Mouse (Mus musculus): ENCODE results near the gene Meaf6. TPM values are rescaled to one million over a fixed set of nuclear protein-coding genes. Genes with fewer than 3 reads are reported as not detected.

Gene Meaf6
- polyA plus RNA-seq, 1 experiment: 14.6 TPM

DNA sequence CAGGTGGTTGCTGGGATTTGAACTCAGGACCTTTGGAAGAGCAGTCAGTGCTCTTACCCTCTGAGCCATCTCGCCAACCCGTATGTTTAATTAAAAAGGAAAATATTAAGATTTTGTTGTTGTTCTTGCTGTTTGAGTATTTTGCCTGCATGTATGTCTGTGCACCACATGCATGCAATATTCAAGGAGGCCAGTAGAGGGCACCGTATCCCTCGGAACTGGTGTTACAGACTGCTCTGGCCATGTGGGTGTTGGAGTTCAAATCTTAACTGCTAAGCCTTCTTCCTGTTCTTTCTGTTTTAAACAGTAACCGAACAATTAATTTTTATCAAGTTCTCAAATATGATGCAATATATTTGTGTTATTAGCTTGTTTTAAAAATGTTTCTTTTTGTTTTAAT, 47.5 kb downstream of the Meaf6 start:
- H3K4me3 ChIP-seq (replicated peaks): no peak overlapping the region
- H3K4me1 ChIP-seq (ENCODE audit: control insufficient read depth): peaks cover 11% of the 10 kb centered on the region
- no peak for TF ChIP-seq GATA1 (IDR thresholded peaks at IDR 0.05; ENCODE audit: low read length)
- TF ChIP-seq TAL1 (IDR thresholded peaks at IDR 0.05; ENCODE audit: low read length): no peak
- H3K36me3 ChIP-seq (ENCODE audit: control insufficient read depth): no peaks in the 10 kb centered on the region
- H3K27me3 ChIP-seq (ENCODE audit: control insufficient read depth): peaks cover 8% of the 10 kb centered on the region
- no peaks in the 10 kb centered on the region for H3K9me3 ChIP-seq (ENCODE audit: control insufficient read depth, low read length)

DNA sequence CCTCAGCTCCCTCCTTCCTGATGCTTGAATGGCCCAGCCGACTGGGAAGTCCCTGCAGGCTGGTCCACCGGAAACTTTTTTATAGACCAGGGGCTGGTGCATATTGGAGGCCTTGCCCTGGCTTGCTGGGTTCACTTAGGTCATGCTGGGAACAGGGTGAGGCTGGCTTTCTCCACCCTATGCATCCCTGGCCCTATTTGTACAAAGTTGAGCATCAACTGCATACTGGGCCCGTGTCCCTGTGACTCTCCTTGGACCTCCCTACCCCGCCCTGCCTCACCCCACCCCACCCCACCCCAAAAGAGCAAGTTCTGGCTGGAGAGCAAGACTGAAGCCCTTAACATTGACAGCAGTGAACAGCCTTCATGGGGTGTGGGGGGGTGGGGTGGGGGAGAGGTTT, 49.3 kb downstream of the Meaf6 start:
- no peak for TF ChIP-seq TAL1 (IDR thresholded peaks at IDR 0.05; ENCODE audit: low read length)
- TF ChIP-seq GATA1 (IDR thresholded peaks at IDR 0.05; ENCODE audit: low read length): no peak
- Histone ChIP-seq H3K36me3 (ENCODE audit: control insufficient read depth) (no peaks in the 10 kb centered on the region), H3K4me3 (replicated peaks) (no peak overlapping the region), H3K9me3 (ENCODE audit: control insufficient read depth, low read length) (no peaks in the 10 kb centered on the region), H3K27me3 (ENCODE audit: control insufficient read depth) (no peaks in the 10 kb centered on the region), H3K4me1 (ENCODE audit: control insufficient read depth) (no peaks in the 10 kb centered on the region)

DNA sequence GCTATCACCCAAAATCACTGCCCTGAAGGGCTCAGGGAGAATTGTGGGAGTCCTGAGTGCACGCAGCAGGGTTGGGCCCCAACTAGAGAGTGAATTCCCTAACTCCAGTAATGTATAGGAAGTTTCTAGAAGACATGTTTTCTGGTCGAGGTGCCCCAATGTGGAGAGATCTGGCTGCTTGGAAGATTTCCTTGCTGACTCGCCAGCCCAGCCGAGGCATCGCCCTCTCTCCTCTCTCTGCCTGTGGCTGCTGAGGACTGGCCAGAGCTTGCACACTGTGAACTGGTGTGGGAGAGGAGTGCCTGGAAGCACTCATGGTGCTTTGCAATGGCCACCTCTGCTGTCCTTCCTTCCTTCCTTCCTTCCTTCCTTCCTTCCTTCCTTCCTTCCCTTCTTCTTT, 49.7 kb downstream of the Meaf6 start:
- Histone ChIP-seq H3K27me3 (ENCODE audit: control insufficient read depth) (no peaks in the 10 kb centered on the region), H3K4me3 (replicated peaks) (no peak overlapping the region), H3K4me1 (ENCODE audit: control insufficient read depth) (no peaks in the 10 kb centered on the region), H3K9me3 (ENCODE audit: control insufficient read depth, low read length) (no peaks in the 10 kb centered on the region), H3K36me3 (ENCODE audit: control insufficient read depth) (no peaks in the 10 kb centered on the region)
- TF ChIP-seq TAL1 (IDR thresholded peaks at IDR 0.05; ENCODE audit: low read length) (no peak), GATA1 (IDR thresholded peaks at IDR 0.05; ENCODE audit: low read length) (no peak)

DNA sequence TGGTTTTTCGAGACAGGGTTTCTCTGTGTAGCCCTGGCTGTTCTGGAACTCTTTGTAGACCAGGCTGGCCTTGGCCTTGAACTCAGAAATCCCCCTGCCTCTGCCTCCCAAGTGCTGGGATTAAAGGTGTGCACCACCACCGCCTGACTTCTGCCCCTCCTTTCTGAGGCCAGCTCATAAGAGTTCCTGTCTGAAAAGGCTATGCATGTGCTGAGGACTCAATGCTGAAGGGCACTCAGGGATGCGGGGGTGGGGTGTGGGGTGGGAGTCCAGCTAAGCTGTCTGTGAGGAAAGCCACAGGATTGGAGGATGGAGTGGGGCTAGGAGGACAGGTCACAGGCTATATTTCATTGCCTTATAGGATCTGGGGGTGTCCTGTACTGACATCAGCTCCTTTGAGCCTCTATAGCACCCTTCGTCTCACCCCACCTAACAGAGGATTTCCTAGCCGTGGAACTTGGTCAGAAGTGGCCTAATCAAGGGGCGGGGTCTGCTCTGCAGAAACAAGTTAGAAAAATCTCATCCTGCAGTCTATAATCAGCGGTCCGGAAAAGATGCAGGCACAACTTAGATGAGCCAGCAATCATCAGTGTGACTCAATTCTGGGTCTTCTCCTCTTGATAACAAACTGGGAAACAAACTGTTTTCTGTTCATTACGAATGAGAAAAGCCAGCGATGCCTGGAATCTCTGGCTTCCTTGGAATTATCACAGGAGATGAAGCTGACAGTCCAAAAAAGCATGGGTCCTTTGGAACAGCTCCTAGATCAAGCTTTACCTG, 50.3 kb downstream of the Meaf6 start:
- TF ChIP-seq GATA1 (IDR thresholded peaks at IDR 0.05; ENCODE audit: low read length) (no peak), TAL1 (IDR thresholded peaks at IDR 0.05; ENCODE audit: low read length) (no peak)
- Histone ChIP-seq H3K4me1 (ENCODE audit: control insufficient read depth) (no peaks in the 10 kb centered on the region), H3K36me3 (ENCODE audit: control insufficient read depth) (no peaks in the 10 kb centered on the region), H3K9me3 (ENCODE audit: control insufficient read depth, low read length) (no peaks in the 10 kb centered on the region), H3K27me3 (ENCODE audit: control insufficient read depth) (no peaks in the 10 kb centered on the region), H3K4me3 (replicated peaks) (no peak overlapping the region)

DNA sequence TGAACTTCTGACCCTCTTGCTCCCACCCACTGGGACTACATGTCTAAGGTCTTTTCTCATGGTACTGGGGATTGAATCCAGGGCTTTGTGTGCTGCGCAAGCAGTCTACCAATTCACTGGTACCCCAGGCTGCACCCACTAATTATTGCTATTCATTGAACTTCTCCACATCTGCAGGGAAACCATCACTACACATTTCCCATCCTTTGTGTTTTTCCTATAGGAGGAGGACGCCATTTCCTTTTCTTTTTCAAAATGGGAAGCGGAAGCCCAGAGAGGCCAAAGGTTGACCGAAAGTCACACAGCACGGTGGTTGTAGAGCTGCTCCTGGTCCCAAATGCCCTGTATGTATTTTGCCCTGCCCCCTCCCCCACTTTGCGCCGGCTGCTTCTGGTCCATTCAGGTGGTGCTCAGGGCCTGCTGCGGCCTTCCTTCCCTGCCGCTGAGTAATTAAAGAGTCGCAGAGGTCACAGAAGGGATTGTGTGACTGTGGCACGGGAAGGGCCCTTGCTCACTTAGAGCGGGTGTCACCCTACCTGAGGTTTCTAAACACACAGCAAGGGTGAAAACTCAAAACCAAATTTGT, 51.5 kb downstream of the Meaf6 start:
- Histone ChIP-seq H3K4me1 (ENCODE audit: control insufficient read depth) (no peaks in the 10 kb centered on the region), H3K9me3 (ENCODE audit: control insufficient read depth, low read length) (no peaks in the 10 kb centered on the region), H3K27me3 (ENCODE audit: control insufficient read depth) (no peaks in the 10 kb centered on the region), H3K36me3 (ENCODE audit: control insufficient read depth) (no peaks in the 10 kb centered on the region), H3K4me3 (replicated peaks) (no peak overlapping the region)
- TF ChIP-seq TAL1 (IDR thresholded peaks at IDR 0.05; ENCODE audit: low read length): no peak
- TF ChIP-seq GATA1 (IDR thresholded peaks at IDR 0.05; ENCODE audit: low read length): no peak

DNA sequence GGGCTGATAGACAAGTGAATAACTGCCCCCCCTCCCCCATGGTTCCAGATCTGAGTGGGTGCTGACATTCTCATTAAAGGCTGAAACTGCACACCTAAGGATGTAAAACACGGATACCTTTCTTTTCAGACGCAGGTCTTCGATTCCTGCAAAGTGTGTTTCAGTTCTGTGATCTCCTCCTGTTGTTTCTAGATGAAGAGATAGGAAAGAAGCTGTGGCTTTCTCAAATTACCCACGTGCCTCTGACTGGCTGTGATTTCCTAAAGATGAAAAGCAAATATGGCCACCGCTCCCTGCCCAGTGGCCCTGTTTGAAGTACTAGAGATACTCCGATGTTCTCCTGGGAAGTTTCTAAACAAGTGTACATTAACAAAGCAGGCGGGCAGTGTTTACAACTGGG, 53.4 kb downstream of the Meaf6 start:
- H3K4me1 ChIP-seq (ENCODE audit: control insufficient read depth): no peaks in the 10 kb centered on the region
- H3K27me3 ChIP-seq (ENCODE audit: control insufficient read depth): no peaks in the 10 kb centered on the region
- H3K9me3 ChIP-seq (ENCODE audit: control insufficient read depth, low read length): no peaks in the 10 kb centered on the region
- TF ChIP-seq GATA1 (IDR thresholded peaks at IDR 0.05; ENCODE audit: low read length): no peak
- TF ChIP-seq TAL1 (IDR thresholded peaks at IDR 0.05; ENCODE audit: low read length): no peak
- H3K36me3 ChIP-seq (ENCODE audit: control insufficient read depth): no peaks in the 10 kb centered on the region
- H3K4me3 ChIP-seq (replicated peaks): no peak overlapping the region

DNA sequence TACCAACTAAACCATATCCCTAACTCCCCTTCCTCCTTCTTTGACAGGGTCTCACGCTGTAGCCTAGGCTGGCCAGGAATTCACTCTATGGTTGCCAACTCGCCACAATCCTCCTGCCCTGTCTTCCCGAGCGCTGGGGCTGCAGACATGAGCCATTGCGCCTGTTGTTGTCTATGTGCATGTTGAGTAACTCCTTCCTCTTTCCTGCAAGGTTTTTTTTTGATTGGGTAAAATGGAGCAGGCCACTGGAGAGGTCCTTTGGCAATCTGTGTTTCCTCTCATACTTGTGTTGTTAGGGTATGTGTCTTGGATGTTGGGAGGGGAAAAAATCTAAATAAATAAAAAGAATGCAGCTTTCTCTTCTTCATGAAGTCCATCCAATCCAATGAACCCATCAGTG, 59.3 kb downstream of the Meaf6 start:
- H3K9me3 ChIP-seq (ENCODE audit: control insufficient read depth, low read length): peaks cover 5% of the 10 kb centered on the region; the same call in 1 of the 2 replicates
- TF ChIP-seq GATA1 (IDR thresholded peaks at IDR 0.05; ENCODE audit: low read length) (no peak), TAL1 (IDR thresholded peaks at IDR 0.05; ENCODE audit: low read length) (no peak)
- no peaks in the 10 kb centered on the region for H3K36me3 ChIP-seq (ENCODE audit: control insufficient read depth)
- no peaks in the 10 kb centered on the region; the same call in 1 of the 2 replicates for H3K27me3 ChIP-seq (ENCODE audit: control insufficient read depth)
- H3K4me1 ChIP-seq (ENCODE audit: control insufficient read depth): no peaks in the 10 kb centered on the region
- no peak overlapping the region for H3K4me3 ChIP-seq (replicated peaks)

DNA sequence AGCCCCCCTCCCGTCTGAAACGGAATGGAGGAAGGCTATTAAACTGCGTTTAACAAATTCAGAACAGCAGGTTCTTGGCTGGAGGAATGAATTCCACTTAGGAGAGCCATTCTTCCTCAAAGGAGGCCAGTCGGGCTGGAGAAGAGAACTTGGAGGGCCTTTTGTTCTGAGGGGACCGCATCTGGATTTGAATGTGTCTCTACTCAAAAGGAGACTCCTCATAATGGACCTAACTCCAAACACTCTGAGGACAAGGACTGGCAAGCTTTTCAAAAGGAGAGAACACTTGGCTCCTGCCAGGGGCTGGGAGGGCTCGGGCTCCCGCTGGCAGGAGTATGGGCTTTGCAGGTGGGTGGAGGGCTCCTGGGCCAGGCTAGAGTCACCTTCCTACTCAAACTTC, 59.7 kb downstream of the Meaf6 start:
- Histone ChIP-seq H3K9me3 (ENCODE audit: control insufficient read depth, low read length) (peaks cover 5% of the 10 kb centered on the region; the same call in 1 of the 2 replicates), H3K4me1 (ENCODE audit: control insufficient read depth) (no peaks in the 10 kb centered on the region), H3K4me3 (replicated peaks) (no peak overlapping the region), H3K36me3 (ENCODE audit: control insufficient read depth) (no peaks in the 10 kb centered on the region), H3K27me3 (ENCODE audit: control insufficient read depth) (no peaks in the 10 kb centered on the region; the same call in 1 of the 2 replicates)
- TF ChIP-seq TAL1 (IDR thresholded peaks at IDR 0.05; ENCODE audit: low read length) (no peak), GATA1 (IDR thresholded peaks at IDR 0.05; ENCODE audit: low read length) (no peak)

DNA sequence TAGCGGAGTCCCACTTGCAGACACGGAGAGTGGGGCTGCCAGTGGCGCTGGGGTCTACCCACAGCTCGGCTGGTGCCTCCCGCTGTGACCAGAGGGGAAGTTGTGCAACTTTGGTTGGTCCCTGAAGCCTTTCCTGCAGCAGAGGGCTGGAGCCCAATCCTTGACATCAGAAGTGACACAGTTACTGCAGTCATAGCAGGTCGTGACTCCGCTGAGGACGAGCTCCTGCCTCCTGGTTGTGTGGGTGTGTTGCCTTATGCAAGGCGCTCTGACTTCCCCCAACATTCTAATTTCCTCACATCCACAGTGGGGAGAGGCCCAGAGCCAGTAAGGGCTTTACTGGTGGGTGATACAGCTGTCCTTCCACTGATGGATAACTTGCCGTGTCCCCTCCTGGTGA, 60.3 kb downstream of the Meaf6 start:
- Histone ChIP-seq H3K9me3 (ENCODE audit: control insufficient read depth, low read length) (peaks cover 5% of the 10 kb centered on the region; the same call in 1 of the 2 replicates), H3K36me3 (ENCODE audit: control insufficient read depth) (no peaks in the 10 kb centered on the region), H3K27me3 (ENCODE audit: control insufficient read depth) (no peaks in the 10 kb centered on the region; the same call in 1 of the 2 replicates), H3K4me1 (ENCODE audit: control insufficient read depth) (no peaks in the 10 kb centered on the region), H3K4me3 (replicated peaks) (no peak overlapping the region)
- TF ChIP-seq GATA1 (IDR thresholded peaks at IDR 0.05; ENCODE audit: low read length): no peak

Data from erythroblast, embryonic 14.5 days (primary cell).